Mouse (Mus musculus): ENCODE measurements around the gene Cherp.

Gene Cherp

GRCm38 (mm10) chr8:72418073-72418472 lies 57.0 kb downstream of the Cherp start:
- DNase-seq (ENCODE audit: low read depth, low spot score): no peak

DNA sequence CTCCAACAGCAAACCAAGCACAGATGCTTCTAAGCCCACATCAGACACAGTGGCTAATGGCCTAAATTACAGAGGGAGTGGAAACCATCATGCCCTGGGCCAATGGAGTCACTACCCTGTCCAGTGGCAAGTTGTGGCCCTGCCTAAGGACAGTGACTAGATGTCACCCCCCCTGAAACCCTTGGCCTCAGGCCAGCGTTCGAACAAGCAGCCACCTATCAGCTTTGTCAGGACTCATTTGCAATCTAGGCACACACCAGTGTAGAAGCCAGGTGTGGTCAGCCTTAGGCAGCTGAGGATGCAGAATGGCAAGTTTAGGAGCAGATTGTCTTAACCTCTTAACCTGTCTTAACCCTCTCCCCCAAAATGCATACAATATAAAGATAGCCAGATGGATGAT lies 59.8 kb downstream of the Cherp start:
- no peak for DNase-seq (ENCODE audit: low read depth, low spot score)

DNA sequence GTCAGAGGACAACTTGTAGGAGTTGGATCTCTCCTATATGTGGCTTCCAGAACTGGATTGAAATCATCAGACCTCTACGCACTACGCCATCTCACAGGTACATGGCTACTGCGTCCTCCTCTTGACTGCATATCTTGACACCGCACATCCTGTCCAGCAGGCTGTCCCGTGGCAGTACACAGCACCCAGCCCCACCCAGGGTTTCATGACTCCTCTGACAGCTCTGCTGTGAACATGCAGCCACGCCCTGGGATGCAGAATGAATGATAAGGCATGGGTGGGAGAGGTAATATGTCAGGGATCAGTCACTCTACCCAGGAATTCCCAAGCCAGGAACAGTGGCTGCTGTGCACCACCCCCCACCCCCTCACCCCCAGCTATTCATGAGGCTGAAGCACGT lies 61.2 kb downstream of the Cherp start:
- no peak for DNase-seq (ENCODE audit: low read depth, low spot score)
